Mouse (Mus musculus): Measurements from ENCODE around the gene Ube2h. TPM values are rescaled to one million over a fixed set of nuclear protein-coding genes. Genes with fewer than 3 reads are reported as not detected.
"Not testable (repeated sequence)": the region's sequence is repeated elsewhere in the genome, so short reads cannot be mapped to it uniquely, and the experiment has no call there.

The Ube2h gene
- polyA plus RNA-seq, 1 experiment from 2014 or later = 47.9 TPM

- no peaks in the 10 kb centered on the region for H3K9me3 ChIP-seq (replicated peaks)
- H3K27ac ChIP-seq (replicated peaks) = no peak overlapping the region
- no peak for ATAC-seq (ENCODE audit: low FRiP score)
- no peaks in the 10 kb centered on the region for H3K36me3 ChIP-seq
- no peaks in the 10 kb centered on the region for H3K27me3 ChIP-seq (replicated peaks)
- no peak overlapping the region for H3K4me3 ChIP-seq (replicated peaks)
- H3K4me1 ChIP-seq = no peaks in the 10 kb centered on the region
- WGBS = 52% methylated on average over 4 of the region's 4 CpGs
- H3K4me2 ChIP-seq = no peak overlapping the region
- no peak overlapping the region for H3K9ac ChIP-seq (replicated peaks)
Observed at GRCm38 (mm10) chr6:30321002-30321401, 16.7 kb upstream of the Ube2h start.

DNA sequence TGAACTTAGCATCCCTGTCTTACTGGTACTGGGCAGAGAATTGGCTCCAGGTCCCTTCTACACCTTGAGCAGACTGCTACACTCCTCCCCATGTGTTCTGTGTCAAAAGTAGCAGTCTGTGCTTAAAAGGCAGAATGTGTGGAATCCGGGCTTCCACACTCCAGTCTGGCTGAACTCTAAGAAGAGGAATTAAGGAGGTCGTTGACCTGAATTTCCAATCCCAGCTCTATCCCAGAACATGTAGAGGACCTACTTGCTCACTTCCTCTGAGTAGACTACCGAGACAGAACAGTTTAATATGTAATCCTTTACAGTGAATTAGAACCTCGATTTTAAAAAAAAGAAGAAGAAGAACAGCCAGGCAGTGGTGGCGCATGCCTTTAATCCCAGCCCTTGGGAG lies 14.9 kb upstream of the Ube2h start:
- H3K27me3 ChIP-seq (replicated peaks) = no peaks in the 10 kb centered on the region
- no peak overlapping the region for H3K4me3 ChIP-seq (replicated peaks)

DNA sequence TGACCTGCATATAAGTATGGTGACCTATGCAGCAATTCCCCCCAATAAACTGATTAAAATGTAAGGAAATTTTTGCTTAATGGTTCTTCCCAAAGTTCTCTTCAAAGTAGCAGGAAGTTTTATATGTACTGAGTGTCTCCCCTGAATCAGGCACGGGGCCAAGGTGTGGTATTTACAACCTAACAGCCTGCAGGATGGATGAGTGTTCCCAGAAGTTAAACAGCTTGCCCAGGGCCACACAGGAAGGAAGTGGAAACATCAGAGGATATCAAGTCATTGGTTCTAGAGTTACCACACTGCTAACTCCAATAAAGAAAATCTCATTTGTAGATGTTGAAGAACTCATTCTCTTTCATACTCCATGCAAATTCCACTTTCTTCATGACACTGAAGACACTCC lies 7.7 kb upstream of the Ube2h start:
- H3K9me3 ChIP-seq (replicated peaks) = no peaks in the 10 kb centered on the region
- no peak overlapping the region for H3K27ac ChIP-seq (replicated peaks)
- 6% methylated on average over 1 of the region's 1 CpGs for WGBS
- no peaks in the 10 kb centered on the region for H3K27me3 ChIP-seq (replicated peaks)
- no peak overlapping the region for H3K4me3 ChIP-seq (replicated peaks)
- no peaks in the 10 kb centered on the region for H3K4me1 ChIP-seq
- H3K4me2 ChIP-seq = no peak overlapping the region
- no peak overlapping the region for H3K9ac ChIP-seq (replicated peaks)
- no peak for ATAC-seq (ENCODE audit: low FRiP score)
- no peaks in the 10 kb centered on the region for H3K36me3 ChIP-seq

More for the DNA sequence above, 14.9 kb upstream of the Ube2h start:
- no peaks in the 10 kb centered on the region for H3K36me3 ChIP-seq
- WGBS = 86% methylated on average over 5 of the region's 5 CpGs
- H3K4me2 ChIP-seq = no peak overlapping the region
- H3K4me1 ChIP-seq = no peaks in the 10 kb centered on the region
- no peak for ATAC-seq (ENCODE audit: low FRiP score)
- H3K9ac ChIP-seq (replicated peaks) = no peak overlapping the region
- H3K27ac ChIP-seq (replicated peaks) = no peak overlapping the region
- no peaks in the 10 kb centered on the region for H3K9me3 ChIP-seq (replicated peaks)

GRCm38 (mm10) chr6:30308751-30309150 lies 4.4 kb upstream of the Ube2h start:
- no peak overlapping the region for H3K27ac ChIP-seq (replicated peaks)
- no peak for ATAC-seq (ENCODE audit: low FRiP score)
- H3K27me3 ChIP-seq (replicated peaks) = no peaks in the 10 kb centered on the region
- peaks cover 3% of the 10 kb centered on the region for H3K4me1 ChIP-seq
- WGBS = 63% methylated on average over 4 of the region's 4 CpGs
- H3K9ac ChIP-seq (replicated peaks) = no peak overlapping the region
- no peaks in the 10 kb centered on the region for H3K9me3 ChIP-seq (replicated peaks)
- H3K36me3 ChIP-seq = no peaks in the 10 kb centered on the region
- no peak overlapping the region for H3K4me2 ChIP-seq
- no peak overlapping the region for H3K4me3 ChIP-seq (replicated peaks)

- H3K27me3 ChIP-seq (replicated peaks) = no peaks in the 10 kb centered on the region
- no peaks in the 10 kb centered on the region for H3K36me3 ChIP-seq
- no peak overlapping the region for H3K27ac ChIP-seq (replicated peaks)
- no peaks in the 10 kb centered on the region for H3K9me3 ChIP-seq (replicated peaks)
- ATAC-seq (ENCODE audit: low FRiP score) = no peak
- WGBS = 74% methylated on average over 9 of the region's 9 CpGs
- peaks cover 3% of the 10 kb centered on the region for H3K4me1 ChIP-seq
- no peak overlapping the region for H3K9ac ChIP-seq (replicated peaks)
- H3K4me3 ChIP-seq (replicated peaks) = no peak overlapping the region
- H3K4me2 ChIP-seq = no peak overlapping the region
Observed at GRCm38 (mm10) chr6:30307691-30308090, 3.4 kb upstream of the Ube2h start.

DNA sequence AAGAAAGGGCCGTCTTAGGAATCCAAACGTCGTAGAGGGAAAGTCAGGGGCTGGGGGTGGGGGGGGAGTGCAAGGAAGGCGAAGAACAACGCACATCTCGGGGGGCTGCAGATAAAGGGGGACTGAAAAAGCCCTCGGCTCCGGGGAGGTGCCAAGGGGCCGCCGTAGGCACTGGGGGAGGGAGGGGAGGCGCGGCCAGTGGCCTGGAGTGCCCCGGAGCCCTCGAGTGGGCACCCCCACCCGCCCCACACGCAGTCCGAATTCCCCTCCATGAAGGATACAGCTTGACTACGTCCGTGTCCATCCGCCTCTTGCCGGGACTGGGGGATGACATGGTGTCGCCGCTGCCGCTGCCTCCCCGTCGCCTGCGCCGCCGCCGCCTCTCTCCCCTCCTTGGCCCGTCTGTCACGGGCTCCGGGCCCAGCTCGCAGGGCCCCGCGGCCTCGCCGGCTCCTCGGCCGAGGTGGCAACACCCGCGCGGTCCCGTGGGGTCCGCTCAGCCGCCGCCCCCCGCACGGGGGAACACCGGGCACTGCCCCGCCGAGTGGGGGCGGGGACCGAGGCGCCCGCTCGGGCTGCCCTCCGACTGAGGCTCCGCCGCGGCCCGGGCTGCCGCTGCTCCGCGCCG lies 454 bp downstream of the Ube2h start:
- not testable (repeated sequence) for H3K9me3 ChIP-seq (replicated peaks); ATAC-seq (ENCODE audit: low FRiP score); H3K27me3 ChIP-seq (replicated peaks); H3K36me3 ChIP-seq
- peak overlapping the region; percentile 79 for H3K4me2 ChIP-seq
- WGBS = under 1% methylated on average over 41 of the region's 66 CpGs
- peak overlapping the region; percentile 73 for H3K4me3 ChIP-seq (replicated peaks)
- peak overlapping the region; percentile 84 for H3K9ac ChIP-seq (replicated peaks)
- H3K27ac ChIP-seq (replicated peaks) = peak overlapping the region; percentile 94
- H3K4me1 ChIP-seq = peaks cover 32% of the 10 kb centered on the region

DNA sequence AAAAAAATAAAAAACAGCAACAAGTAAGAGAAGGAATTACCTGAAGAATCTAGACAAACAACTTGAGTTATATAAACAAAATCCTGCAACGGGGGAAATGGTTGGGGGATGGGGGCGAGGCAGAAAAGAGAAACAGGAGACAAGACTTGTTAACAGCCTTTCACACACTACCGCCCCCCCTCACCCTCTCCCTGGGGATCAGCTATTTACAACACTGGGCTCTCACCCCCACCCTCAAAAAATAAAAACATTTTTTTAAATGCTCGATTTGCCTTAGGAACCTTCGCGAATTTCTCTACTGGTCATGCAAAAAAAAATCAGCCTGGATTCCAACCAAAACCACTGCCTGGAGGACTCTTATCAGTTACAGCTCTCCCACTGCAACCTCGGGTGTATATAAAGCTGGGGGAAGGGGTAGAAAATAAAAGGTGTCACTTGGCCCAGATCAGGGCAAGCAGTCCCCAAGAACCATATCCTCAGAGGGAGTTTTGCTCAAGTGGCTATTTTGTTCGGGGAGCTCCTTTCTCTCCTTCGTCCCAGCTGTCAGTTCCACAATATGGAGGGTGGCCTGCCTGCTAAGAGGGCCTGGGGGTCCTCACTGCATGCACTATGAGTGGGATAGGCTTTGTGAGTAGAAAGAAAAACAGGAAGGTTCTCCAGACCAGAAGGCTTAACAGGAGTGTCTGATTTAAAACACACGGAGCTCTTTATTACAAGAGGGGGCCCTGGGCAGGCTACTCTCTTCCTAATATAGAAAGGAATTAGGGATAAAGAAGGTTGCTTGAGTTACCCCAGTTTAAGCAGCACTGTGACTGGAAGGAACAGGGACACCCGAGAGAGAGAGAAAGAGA lies 1.3 kb downstream of the Ube2h start:
- Histone ChIP-seq H3K4me1 (peaks cover 32% of the 10 kb centered on the region), H3K27ac (replicated peaks) (peak overlapping the region; percentile 94), H3K9me3 (replicated peaks) (no peaks in the 10 kb centered on the region), H3K27me3 (replicated peaks) (no peaks in the 10 kb centered on the region), H3K4me3 (replicated peaks) (peak overlapping the region; percentile 73), H3K36me3 (0 out of 2 replicates have a peak, but pooled peaks cover 3% of the 10 kb centered on the region), H3K4me2 (peak overlapping the region; percentile 79), H3K9ac (replicated peaks) (peak overlapping the region; percentile 84)
- WGBS = 2% methylated on average over 11 of the region's 11 CpGs
- ATAC-seq (ENCODE audit: low FRiP score) = no peak

DNA sequence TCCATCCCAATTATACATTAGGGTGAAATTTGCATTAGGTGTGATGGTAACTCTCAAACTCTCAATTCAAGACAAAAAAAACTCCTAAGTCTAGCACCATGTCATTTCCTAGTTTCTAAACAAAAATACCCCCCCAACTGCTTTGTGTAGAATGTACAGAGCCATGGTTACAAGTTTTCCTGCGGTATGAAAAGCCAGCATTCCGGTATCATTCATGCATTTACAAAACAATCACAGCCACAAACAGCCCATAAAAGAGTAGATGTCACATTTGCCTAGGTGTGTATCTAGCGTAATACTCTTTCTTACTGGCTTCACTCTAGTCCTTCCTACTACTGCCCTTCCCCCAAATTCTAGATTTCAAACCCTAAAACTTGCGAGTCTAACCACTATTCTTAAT lies 2.2 kb downstream of the Ube2h start:
- Histone ChIP-seq H3K9me3 (replicated peaks) (no peaks in the 10 kb centered on the region), H3K4me3 (replicated peaks) (peak overlapping the region; percentile 73), H3K27ac (replicated peaks) (peak overlapping the region; percentile 80), H3K27me3 (replicated peaks) (no peaks in the 10 kb centered on the region), H3K36me3 (0 out of 2 replicates have a peak, but pooled peaks cover 10% of the 10 kb centered on the region), H3K4me2 (peak overlapping the region; percentile 79), H3K9ac (replicated peaks) (peak overlapping the region; percentile 48), H3K4me1 (peaks cover 32% of the 10 kb centered on the region)
- 4% methylated on average over 4 of the region's 4 CpGs for WGBS
- ATAC-seq (ENCODE audit: low FRiP score) = no peak

DNA sequence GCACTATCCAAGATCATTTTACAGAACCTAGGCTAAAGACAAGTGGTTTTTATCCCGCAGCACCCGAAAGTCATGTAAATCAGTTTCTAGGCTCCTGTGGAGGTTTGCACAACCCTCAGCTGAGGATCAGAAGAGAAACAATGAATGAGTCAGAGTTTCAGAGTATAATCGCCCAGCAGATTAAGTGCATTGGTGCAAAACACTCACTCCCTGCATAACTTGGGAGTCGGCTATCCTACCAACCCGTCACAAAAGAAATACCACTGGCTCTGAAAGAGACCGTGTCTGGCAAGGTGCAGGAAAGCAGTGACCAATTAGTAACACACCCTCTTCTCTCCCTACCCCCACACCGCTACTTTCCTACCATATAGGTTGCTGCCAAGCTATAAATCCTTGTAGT lies 3.4 kb downstream of the Ube2h start:
- 1% methylated on average over 7 of the region's 7 CpGs for WGBS
- no peak for ATAC-seq (ENCODE audit: low FRiP score)
- Histone ChIP-seq H3K36me3 (0 out of 2 replicates have a peak, but pooled peaks cover 10% of the 10 kb centered on the region), H3K4me3 (replicated peaks) (peak overlapping the region; percentile 73), H3K4me2 (peak overlapping the region; percentile 79), H3K27me3 (replicated peaks) (no peaks in the 10 kb centered on the region), H3K27ac (replicated peaks) (peak overlapping the region; percentile 80), H3K9me3 (replicated peaks) (no peaks in the 10 kb centered on the region), H3K9ac (replicated peaks) (peak overlapping the region; percentile 48), H3K4me1 (peaks cover 32% of the 10 kb centered on the region)

GRCm38 (mm10) chr6:30300372-30300771 lies 4.0 kb downstream of the Ube2h start:
- peaks cover 32% of the 10 kb centered on the region for H3K4me1 ChIP-seq
- H3K27ac ChIP-seq (replicated peaks) = peak overlapping the region; percentile 80
- H3K27me3 ChIP-seq (replicated peaks) = no peaks in the 10 kb centered on the region
- ATAC-seq (ENCODE audit: low FRiP score) = peak; percentile 59
- 0 out of 2 replicates have a peak, but pooled peaks cover 10% of the 10 kb centered on the region for H3K36me3 ChIP-seq
- peak overlapping the region; percentile 79 for H3K4me2 ChIP-seq
- peak overlapping the region; percentile 73 for H3K4me3 ChIP-seq (replicated peaks)
- peak overlapping the region; percentile 48 for H3K9ac ChIP-seq (replicated peaks)
- no peaks in the 10 kb centered on the region for H3K9me3 ChIP-seq (replicated peaks)
- 0% methylated on average over 5 of the region's 5 CpGs for WGBS

DNA sequence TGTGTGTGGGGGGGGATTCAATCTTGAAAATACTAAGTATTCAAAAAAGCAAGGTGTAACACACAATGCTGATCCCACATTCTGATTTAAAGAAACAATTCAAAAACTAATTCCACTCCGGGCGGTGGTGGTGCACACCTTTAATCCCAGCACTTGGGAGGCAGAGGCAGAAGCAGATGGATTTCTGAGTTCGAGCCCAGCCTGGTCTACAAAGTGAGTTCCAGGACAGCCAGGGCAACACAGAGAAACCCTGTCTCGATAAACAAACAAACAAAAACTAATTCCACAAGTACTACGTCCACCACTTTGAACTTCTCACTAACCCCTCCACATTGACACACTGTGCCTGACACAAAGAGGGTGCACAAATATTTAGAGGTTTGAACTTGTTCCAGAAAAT lies 4.7 kb downstream of the Ube2h start:
- peaks cover 33% of the 10 kb centered on the region for H3K4me1 ChIP-seq
- H3K4me3 ChIP-seq (replicated peaks) = no peak overlapping the region
- H3K27ac ChIP-seq (replicated peaks) = peak overlapping the region; percentile 80
- ATAC-seq (ENCODE audit: low FRiP score) = no peak
- H3K36me3 ChIP-seq = 0 out of 2 replicates have a peak, but pooled peaks cover 10% of the 10 kb centered on the region
- no peak overlapping the region for H3K9ac ChIP-seq (replicated peaks)
- no peaks in the 10 kb centered on the region for H3K27me3 ChIP-seq (replicated peaks)
- H3K4me2 ChIP-seq = peak overlapping the region; percentile 79
- WGBS = 89% methylated on average over 5 of the region's 5 CpGs
- no peaks in the 10 kb centered on the region for H3K9me3 ChIP-seq (replicated peaks)

DNA sequence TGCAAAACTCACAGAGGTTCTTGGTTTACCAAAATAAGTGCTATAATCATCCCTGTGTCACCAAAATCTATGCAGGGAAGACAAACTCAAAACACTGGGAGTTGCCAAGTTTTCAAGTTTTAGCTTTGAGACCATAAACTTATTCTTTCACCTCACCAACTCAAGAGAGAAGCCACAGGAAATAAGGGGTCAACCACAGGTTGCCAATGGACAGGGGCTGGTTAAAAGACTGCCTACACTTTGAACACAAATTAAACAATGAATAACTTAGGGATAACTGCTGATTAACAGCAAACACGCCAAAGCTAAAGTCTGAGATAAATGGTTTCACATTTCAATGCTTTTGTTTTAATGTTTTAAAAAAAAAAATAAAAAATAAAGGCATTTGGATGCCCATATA lies 5.2 kb downstream of the Ube2h start:
- no peaks in the 10 kb centered on the region for H3K27me3 ChIP-seq (replicated peaks)
- peaks cover 32% of the 10 kb centered on the region for H3K4me1 ChIP-seq
- H3K27ac ChIP-seq (replicated peaks) = no peak overlapping the region
- no peaks in the 10 kb centered on the region for H3K9me3 ChIP-seq (replicated peaks)
- no peak for ATAC-seq (ENCODE audit: low FRiP score)
- 79% methylated on average over 1 of the region's 1 CpGs for WGBS
- H3K9ac ChIP-seq (replicated peaks) = no peak overlapping the region
- H3K4me2 ChIP-seq = no peak overlapping the region
- 0 out of 2 replicates have a peak, but pooled peaks cover 10% of the 10 kb centered on the region for H3K36me3 ChIP-seq
- H3K4me3 ChIP-seq (replicated peaks) = no peak overlapping the region

Measured in neural tube, embryonic 15.5 days (tissue).